Comparison of ENCODE assay signal across 1 mouse cellular context in the genomic region with DNA sequence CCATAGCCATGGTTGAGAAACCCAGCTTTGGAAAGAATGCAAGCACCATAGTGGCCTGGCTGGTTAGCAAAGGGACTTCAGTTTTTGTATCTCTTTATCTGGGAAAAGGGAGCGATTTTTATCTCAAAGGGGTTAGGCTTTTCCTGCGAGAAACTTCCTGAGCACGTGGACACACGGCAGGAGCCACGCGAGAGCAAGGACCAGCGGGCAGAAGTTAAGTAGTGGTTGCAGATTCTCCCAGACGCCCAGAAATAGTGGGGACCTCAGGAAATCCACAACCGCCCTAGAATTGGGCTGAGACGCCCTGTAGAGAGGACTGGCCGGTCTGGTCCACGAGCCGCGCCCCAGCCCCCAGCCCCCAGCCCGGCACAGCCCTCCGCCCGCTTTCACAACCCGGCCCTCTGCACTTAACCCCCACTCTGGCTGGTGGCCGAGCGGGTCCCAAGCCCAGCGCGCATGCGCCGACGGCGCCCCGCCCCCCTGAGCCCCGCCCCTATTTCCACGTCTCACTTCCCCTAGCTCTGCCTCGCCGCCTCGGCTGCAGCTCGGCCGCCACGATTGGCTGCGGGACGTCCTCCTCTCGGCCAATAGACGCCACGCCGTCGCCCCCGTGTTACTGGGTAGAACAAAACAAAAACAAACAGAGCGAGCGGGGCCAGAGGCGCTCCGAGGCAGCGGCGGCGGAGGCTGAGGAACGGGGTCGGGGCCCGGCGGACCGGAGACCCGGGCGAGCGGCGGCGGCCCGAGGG.
TF ChIP-seq lines count a peak whose summit lies in the region.

No protein-coding gene starts in this region.

TF ChIP-seq in CH12.LX, 34 proteins besides CTCF, POLR2A, EP300 and RAD21 (continued from another document):
- TF ChIP-seq ZC3H11A (IDR thresholded peaks at IDR 0.05; ENCODE audit: low read depth, low read length) (no peak), ETS1 (conservative IDR thresholded peaks at IDR 0.05; ENCODE audit: low read depth, low read length) (no peak), E2F4 (IDR thresholded peaks at IDR 0.05; ENCODE audit: insufficient replicate concordance, low read depth, low read length) (no peak), HCFC1 (IDR thresholded peaks at IDR 0.05; ENCODE audit: low read depth, low read length) (peak; percentile 54), ELF1 (IDR thresholded peaks at IDR 0.05; ENCODE audit: low read depth, low read length) (peak; percentile 52; the same call in 1 of the 2 replicates), RCOR1 (conservative IDR thresholded peaks at IDR 0.05; ENCODE audit: low read depth, low read length) (no peak), TBP (conservative IDR thresholded peaks at IDR 0.05; ENCODE audit: low read depth, low read length) (0 out of 2 replicates have a peak, but pooled peaks have one; percentile 17), JUN (IDR thresholded peaks at IDR 0.05; ENCODE audit: insufficient read depth, low read depth, low read length) (no peak), USF2 (conservative IDR thresholded peaks at IDR 0.05; ENCODE audit: low read depth, low read length) (no peak), MYC (IDR thresholded peaks at IDR 0.05; ENCODE audit: low read depth, low read length) (peak; percentile 91), MAZ (IDR thresholded peaks at IDR 0.05; ENCODE audit: low read depth, low read length) (0 out of 2 replicates have a peak, but pooled peaks have one; percentile 62), MAX (IDR thresholded peaks at IDR 0.05; ENCODE audit: low read length) (peak; percentile 85), NRF1 (IDR thresholded peaks at IDR 0.05; ENCODE audit: low read depth, low read length) (peak; percentile 85), PAX5 (IDR thresholded peaks at IDR 0.05; ENCODE audit: low read length) (no peak), MAFK (IDR thresholded peaks at IDR 0.05; ENCODE audit: insufficient replicate concordance, low read length) (no peak), KAT2A (IDR thresholded peaks at IDR 0.05; ENCODE audit: insufficient replicate concordance, low read length) (no peak), SIN3A (IDR thresholded peaks at IDR 0.05; ENCODE audit: low read length) (peak; percentile 86), USF1 (IDR thresholded peaks at IDR 0.05; ENCODE audit: low read depth, low read length) (peak; percentile 14; the same call in 1 of the 2 replicates), POLR2AphosphoS2 (IDR thresholded peaks at IDR 0.05; ENCODE audit: low read depth, low read length) (no peak), CHD1 (IDR thresholded peaks at IDR 0.05; ENCODE audit: low read depth, low read length) (no peak), CHD2 (IDR thresholded peaks at IDR 0.05; ENCODE audit: low read length) (peak; percentile 34; the same call in 1 of the 2 replicates), TCF12 (IDR thresholded peaks at IDR 0.05; ENCODE audit: low read depth, low read length) (peak; percentile 61; the same call in 1 of the 2 replicates), SMC3 (IDR thresholded peaks at IDR 0.05; ENCODE audit: low read depth, low read length) (no peak), GABPA (IDR thresholded peaks at IDR 0.05; ENCODE audit: insufficient replicate concordance, low read depth, low read length) (no peak), MXI1 (IDR thresholded peaks at IDR 0.05; ENCODE audit: low read depth, low read length) (peak; percentile 76), ZKSCAN1 (IDR thresholded peaks at IDR 0.05; ENCODE audit: borderline replicate concordance, low read depth, low read length) (no peak), UBTF (IDR thresholded peaks at IDR 0.05; ENCODE audit: low read depth, low read length) (0 out of 2 replicates have a peak, but pooled peaks have one; percentile 33), ZNF384 (IDR thresholded peaks at IDR 0.05; ENCODE audit: low read depth, low read length) (no peak), JUND (conservative IDR thresholded peaks at IDR 0.05; ENCODE audit: low read depth, low read length) (no peak)
TF ChIP-seq in CH12.LX: peak in this region for 17.
